Mouse (Mus musculus): Measurements from ENCODE around the gene Diras2. TPM values are rescaled to one million over a fixed set of nuclear protein-coding genes. Genes with fewer than 3 reads are reported as not detected.

Gene Diras2
- total and polyA plus RNA-seq, 2 experiments from 2014 or later: 6.3 to 47.6 TPM

DNA sequence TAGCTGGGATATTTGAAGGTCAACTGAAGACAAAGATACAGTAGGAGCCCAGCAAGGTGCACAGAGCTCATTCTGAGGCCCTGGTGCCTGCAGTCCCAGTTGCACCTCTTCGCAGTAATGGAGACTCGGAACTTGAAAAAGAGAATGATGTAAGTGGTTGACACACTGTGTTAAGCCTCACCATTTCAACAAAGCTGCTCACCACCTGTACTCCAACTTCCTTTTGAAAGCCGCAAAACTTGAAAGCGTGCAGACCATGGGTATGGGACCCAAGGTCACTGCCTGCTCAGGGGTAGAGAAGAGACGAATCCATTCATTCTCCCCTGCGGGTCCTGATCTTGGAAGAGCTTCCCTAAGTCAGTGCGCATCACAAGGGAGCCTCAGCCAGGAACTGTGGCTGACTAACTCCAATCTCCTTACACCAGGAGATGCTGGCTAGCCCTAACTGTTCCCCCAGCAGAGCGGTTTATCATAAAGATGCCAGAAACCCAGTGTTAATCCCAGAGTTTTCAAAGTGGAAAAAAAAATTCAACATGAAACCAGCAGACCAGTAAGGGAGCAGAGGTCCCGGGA lies 35.2 kb upstream of the Diras2 start:
- TF ChIP-seq CTCF (IDR thresholded peaks at IDR 0.05; ENCODE audit: low read depth): no peak
- H3K27me3 ChIP-seq (ENCODE audit: insufficient read depth, low read length): no peaks in the 10 kb centered on the region
- no peaks in the 10 kb centered on the region for H3K9me3 ChIP-seq (ENCODE audit: low read length)
- DNase-seq (no peak), ATAC-seq (no peak)
- peaks cover 10% of the 10 kb centered on the region; the same call in 1 of the 2 replicates for H3K4me1 ChIP-seq (ENCODE audit: insufficient read depth)
- no peak overlapping the region for H3K4me3 ChIP-seq (ENCODE audit: low read depth, low read length)
- no peak overlapping the region for H3K4me2 ChIP-seq (ENCODE audit: low read depth)
- H3K36me3 ChIP-seq (ENCODE audit: insufficient read depth): no peaks in the 10 kb centered on the region
- 93% methylated on average over 9 of the region's 9 CpGs for WGBS
- H3K9ac ChIP-seq: no peak overlapping the region
- no peak overlapping the region for H3K27ac ChIP-seq (ENCODE audit: low read depth, low read length)

DNA sequence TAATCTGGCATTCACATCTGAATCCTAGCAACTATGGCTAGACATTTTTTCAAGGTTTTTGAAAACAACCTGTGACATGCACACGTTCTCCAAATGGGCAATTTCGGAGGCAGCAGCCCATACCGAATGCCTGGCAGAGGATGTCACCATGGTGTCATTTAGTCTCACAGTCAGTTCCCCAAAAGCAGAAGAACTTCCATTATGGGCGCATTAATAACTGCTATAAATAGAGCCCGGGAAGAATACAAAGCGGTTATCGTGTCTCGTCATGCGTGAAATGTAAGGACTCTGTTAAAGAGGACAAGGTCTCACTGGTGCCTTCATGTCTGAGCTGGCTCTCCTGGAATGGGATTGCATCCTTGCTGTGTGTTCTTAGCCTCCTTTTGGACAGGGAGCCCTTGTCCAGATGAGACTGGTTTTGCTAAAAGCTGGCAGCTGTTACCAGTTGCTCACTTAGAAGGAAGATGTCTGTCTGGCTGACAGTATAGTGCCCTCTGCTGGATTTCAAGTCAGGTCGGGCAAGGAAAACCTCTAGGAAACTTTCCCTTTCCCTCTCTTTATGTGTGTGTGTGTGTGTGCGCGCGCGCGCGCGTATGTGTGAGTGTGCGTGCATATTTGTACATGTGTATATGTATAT lies 34.1 kb upstream of the Diras2 start:
- Histone ChIP-seq H3K4me2 (ENCODE audit: low read depth) (no peak overlapping the region), H3K4me3 (ENCODE audit: low read depth, low read length) (no peak overlapping the region), H3K9me3 (ENCODE audit: low read length) (no peaks in the 10 kb centered on the region), H3K27me3 (ENCODE audit: insufficient read depth, low read length) (no peaks in the 10 kb centered on the region), H3K4me1 (ENCODE audit: insufficient read depth) (peaks cover 14% of the 10 kb centered on the region; the same call in 1 of the 2 replicates), H3K27ac (ENCODE audit: low read depth, low read length) (no peak overlapping the region), H3K36me3 (ENCODE audit: insufficient read depth) (no peaks in the 10 kb centered on the region), H3K9ac (no peak overlapping the region)
- TF ChIP-seq CTCF (IDR thresholded peaks at IDR 0.05; ENCODE audit: low read depth): peak; percentile 76
- ATAC-seq: peak; percentile 33; the same call in 1 of the 2 replicates
- WGBS: 58% methylated on average over 18 of the region's 18 CpGs
- DNase-seq: peak; percentile 69

- ATAC-seq: peak; percentile 89
- Histone ChIP-seq H3K4me1 (ENCODE audit: insufficient read depth) (peaks cover 14% of the 10 kb centered on the region; the same call in 1 of the 2 replicates), H3K27ac (ENCODE audit: low read depth, low read length) (no peak overlapping the region; the same call in 1 of the 2 replicates)
Measured at GRCm38 (mm10) chr13:52562166-52562571, 31.1 kb upstream of the Diras2 start.

GRCm38 (mm10) chr13:52561367-52562165 lies 30.5 kb upstream of the Diras2 start:
- no peaks in the 10 kb centered on the region for H3K36me3 ChIP-seq (ENCODE audit: insufficient read depth)
- DNase-seq (no peak), ATAC-seq (no peak)
- H3K27me3 ChIP-seq (ENCODE audit: insufficient read depth, low read length): no peaks in the 10 kb centered on the region
- H3K27ac ChIP-seq (ENCODE audit: low read depth, low read length): peak overlapping the region; percentile 23; the same call in 1 of the 2 replicates
- no peak overlapping the region for H3K9ac ChIP-seq
- WGBS: 58% methylated on average over 8 of the region's 8 CpGs
- no peak overlapping the region for H3K4me2 ChIP-seq (ENCODE audit: low read depth)
- H3K4me1 ChIP-seq (ENCODE audit: insufficient read depth): peaks cover 14% of the 10 kb centered on the region; the same call in 1 of the 2 replicates
- no peak for TF ChIP-seq CTCF (IDR thresholded peaks at IDR 0.05; ENCODE audit: low read depth)
- H3K9me3 ChIP-seq (ENCODE audit: low read length): no peaks in the 10 kb centered on the region
- no peak overlapping the region for H3K4me3 ChIP-seq (ENCODE audit: low read depth, low read length)

More at GRCm38 (mm10) chr13:52562166-52562571, 31.1 kb upstream of the Diras2 start:
- DNase-seq: peak; percentile 54
- no peak overlapping the region for H3K4me3 ChIP-seq (ENCODE audit: low read depth, low read length)
- H3K9ac ChIP-seq: no peak overlapping the region
- H3K27me3 ChIP-seq (ENCODE audit: insufficient read depth, low read length): no peaks in the 10 kb centered on the region
- H3K9me3 ChIP-seq (ENCODE audit: low read length): no peaks in the 10 kb centered on the region
- WGBS: 5% methylated on average over 4 of the region's 4 CpGs
- no peak for TF ChIP-seq CTCF (IDR thresholded peaks at IDR 0.05; ENCODE audit: low read depth)
- no peaks in the 10 kb centered on the region for H3K36me3 ChIP-seq (ENCODE audit: insufficient read depth)
- H3K4me2 ChIP-seq (ENCODE audit: low read depth): no peak overlapping the region

DNA sequence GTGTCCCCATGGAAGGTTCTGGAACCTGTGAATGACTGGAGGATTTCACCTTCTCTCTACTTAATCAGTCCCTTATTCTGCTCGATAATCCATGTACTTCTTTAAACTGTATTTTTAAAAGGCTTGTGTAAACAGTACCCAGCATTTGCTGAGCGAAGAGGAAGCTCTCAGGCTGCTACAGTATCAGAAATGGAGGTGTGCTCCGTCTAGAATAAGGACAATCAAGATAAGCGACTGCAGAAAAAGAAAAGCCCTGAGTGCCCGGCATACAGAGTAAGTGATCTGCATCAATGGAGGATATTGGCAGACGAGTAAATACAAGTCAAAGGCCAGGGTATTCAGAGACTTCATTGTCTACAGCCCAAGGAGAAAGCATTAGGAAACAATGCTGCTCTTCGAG lies 26.3 kb upstream of the Diras2 start:
- Histone ChIP-seq H3K36me3 (ENCODE audit: insufficient read depth) (no peaks in the 10 kb centered on the region), H3K4me1 (ENCODE audit: insufficient read depth) (peaks cover 12% of the 10 kb centered on the region; the same call in 1 of the 2 replicates), H3K4me2 (ENCODE audit: low read depth) (no peak overlapping the region), H3K27ac (ENCODE audit: low read depth, low read length) (no peak overlapping the region), H3K4me3 (ENCODE audit: low read depth, low read length) (no peak overlapping the region), H3K9me3 (ENCODE audit: low read length) (no peaks in the 10 kb centered on the region), H3K27me3 (ENCODE audit: insufficient read depth, low read length) (no peaks in the 10 kb centered on the region), H3K9ac (no peak overlapping the region)
- no peak for TF ChIP-seq CTCF (IDR thresholded peaks at IDR 0.05; ENCODE audit: low read depth)
- WGBS: 67% methylated on average over 7 of the region's 7 CpGs
- ATAC-seq: no peak
- no peak for DNase-seq

DNA sequence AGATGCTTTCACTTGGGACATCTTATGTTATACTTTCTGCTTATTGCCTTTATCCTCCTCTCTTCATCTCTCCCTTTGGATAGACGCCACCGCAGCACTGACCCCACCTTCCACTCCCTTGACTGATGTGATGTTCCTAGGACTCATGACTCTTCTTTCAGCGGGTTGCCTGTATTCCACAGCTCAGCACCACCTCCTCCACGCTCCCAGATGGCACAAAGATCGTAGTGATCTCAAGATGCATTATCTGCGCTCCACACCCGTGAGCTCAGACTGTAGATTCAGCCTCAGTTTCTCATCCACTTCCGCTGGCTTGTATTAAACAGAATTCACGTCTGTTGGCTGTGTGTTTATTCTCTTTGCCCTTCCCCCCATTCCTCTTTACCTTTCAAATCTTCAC lies 23.6 kb upstream of the Diras2 start:
- no peak overlapping the region for H3K4me2 ChIP-seq (ENCODE audit: low read depth)
- no peaks in the 10 kb centered on the region for H3K9me3 ChIP-seq (ENCODE audit: low read length)
- no peak overlapping the region for H3K4me3 ChIP-seq (ENCODE audit: low read depth, low read length)
- no peaks in the 10 kb centered on the region for H3K27me3 ChIP-seq (ENCODE audit: insufficient read depth, low read length)
- 93% methylated on average over 9 of the region's 9 CpGs for WGBS
- no peak for DNase-seq
- H3K9ac ChIP-seq: no peak overlapping the region
- no peak for ATAC-seq
- no peak for TF ChIP-seq CTCF (IDR thresholded peaks at IDR 0.05; ENCODE audit: low read depth)
- H3K36me3 ChIP-seq (ENCODE audit: insufficient read depth): no peaks in the 10 kb centered on the region
- no peaks in the 10 kb centered on the region for H3K4me1 ChIP-seq (ENCODE audit: insufficient read depth)
- no peak overlapping the region for H3K27ac ChIP-seq (ENCODE audit: low read depth, low read length)

Measured in forebrain, postnatal 0 days (tissue).